Mouse (Mus musculus) kidney, adult 8-10 months (tissue): ENCODE results near the gene Rps7.
A peak's percentile ranks its signal among the peaks of the same experiment; 100 is the strongest.

Experiments
- DNase-seq, 2 experiments: peaks; one replicate each; pipeline ENCODE4 v3.0.0; 2022

The Rps7 gene

DNA sequence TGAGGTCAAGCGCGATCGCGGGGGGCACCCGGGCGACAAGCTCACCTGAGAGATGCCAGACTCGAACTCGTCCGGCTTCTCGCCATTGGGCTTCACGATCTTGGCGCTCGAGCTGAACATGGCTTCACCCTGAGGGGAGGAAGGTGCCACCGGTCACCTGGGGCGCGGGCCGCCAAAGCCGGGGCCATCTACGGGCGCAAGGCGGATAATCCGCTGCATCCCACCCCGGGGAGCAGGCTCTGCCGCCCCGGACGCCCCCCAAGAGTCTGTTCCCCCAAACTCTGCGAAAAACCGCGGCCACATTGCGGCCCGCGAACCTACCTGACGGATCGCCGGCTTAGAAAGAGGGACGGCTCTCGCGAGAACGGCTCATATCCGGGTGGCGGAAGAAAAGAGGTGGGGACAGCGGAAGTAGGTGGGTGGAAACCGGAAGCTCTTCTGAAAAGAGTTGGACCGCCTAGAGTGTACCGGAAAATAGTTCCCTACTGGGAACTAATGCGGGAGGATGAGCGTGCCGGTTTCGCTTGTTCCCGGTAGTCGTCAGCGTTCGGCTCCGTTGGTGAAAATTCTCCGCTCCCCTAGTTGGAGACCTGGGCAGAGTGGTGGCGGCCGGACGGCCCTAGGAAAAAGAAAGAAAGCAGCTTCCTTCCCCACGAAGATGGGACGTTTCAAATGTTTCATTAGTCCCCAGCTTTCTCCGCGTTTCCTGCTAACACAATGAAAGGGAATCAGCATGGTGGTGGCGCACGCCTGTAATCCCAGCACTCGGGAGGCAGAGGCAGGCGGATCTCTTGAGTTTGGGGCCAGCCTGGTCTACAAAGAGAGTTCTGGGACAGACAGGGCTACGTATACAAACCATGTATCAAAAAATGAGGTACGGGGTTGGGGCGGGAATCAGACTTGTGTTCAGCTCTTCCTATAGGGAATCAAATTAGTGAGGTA is at the start of gene Rps7:
TSS of gene Rps7 (minus strand) at position 419 of the 942 bp plus-strand sequence.
- DNase-seq: peak; percentile 93 to 95

DNA sequence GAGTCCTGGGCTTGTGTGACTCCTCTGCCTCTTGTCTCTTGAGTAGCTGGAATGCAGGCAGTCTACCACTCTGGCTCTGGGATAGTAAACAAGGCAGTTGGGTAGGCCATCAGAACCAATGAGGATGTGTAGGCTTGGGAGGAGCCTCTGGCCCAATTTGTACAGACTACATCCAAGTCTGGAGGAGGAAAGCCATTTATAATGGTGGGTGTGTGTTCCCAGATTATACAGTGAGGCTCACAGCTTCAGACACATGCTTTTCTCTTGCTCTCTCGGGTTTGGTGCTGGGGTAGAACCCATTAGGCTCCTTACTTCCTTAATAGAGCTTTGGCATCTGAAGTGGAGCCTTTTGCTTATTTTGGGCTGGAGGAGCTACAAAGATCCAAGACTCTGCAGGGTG is 48.9 kb upstream of the Rps7 start:
- no peak for DNase-seq

DNA sequence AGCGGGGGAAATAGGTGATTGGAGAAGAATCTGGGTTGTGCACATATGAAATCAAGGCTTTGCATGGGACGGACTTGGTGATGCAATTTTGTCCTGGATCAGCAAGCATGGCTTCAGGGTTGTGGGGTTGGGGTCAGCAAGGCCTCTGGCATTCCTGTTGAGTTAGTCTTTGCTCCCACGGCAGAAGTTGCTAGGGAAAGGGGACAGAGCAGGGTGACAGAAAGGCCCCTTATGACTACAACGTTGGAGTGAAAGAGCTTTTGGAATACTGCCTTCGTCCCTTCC is 40.1 kb upstream of the Rps7 start:
- DNase-seq: no peak

DNA sequence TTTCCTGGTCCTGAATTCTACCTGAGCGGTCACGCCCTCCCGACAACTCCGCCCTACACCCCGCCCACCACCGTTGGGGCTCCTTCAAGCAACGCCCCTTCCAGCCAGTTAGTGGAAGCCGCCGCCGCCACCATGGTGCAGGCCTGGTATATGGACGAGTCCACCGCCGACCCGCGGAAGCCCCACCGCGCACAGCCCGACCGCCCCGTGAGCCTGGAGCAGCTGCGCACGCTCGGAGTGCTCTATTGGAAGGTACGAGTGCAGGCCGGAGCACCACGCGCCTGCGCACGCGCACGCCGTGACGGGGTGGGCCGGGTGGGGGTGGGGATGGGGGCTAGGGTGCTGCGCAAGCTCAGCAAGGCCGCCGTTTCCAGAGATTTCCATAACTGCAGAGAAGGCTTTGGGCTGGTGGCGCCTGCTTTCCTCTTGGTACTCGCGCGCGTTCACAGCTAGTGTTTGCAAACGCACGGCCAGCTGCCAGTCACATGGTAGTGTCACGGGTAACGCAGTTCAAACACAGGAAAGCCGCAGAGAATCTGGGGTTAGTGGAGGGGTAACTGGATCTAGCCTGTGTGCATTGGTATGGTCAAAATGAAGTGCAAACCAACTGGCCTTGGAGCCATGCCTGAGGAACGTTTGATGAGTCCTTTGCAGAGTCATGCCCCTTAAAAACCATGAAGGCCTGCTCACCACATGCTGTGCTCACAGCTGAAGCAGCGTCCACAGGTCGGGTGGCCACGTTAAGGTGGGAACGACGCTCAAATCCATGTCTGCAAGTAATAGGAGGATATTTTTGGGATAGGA is 39.6 kb upstream of the Rps7 start, which contains the start of gene Adi1:
TSS of gene Adi1 (plus strand) at position 111 of the 804 bp plus-strand sequence.
- DNase-seq: peak; percentile 88 to 91

DNA sequence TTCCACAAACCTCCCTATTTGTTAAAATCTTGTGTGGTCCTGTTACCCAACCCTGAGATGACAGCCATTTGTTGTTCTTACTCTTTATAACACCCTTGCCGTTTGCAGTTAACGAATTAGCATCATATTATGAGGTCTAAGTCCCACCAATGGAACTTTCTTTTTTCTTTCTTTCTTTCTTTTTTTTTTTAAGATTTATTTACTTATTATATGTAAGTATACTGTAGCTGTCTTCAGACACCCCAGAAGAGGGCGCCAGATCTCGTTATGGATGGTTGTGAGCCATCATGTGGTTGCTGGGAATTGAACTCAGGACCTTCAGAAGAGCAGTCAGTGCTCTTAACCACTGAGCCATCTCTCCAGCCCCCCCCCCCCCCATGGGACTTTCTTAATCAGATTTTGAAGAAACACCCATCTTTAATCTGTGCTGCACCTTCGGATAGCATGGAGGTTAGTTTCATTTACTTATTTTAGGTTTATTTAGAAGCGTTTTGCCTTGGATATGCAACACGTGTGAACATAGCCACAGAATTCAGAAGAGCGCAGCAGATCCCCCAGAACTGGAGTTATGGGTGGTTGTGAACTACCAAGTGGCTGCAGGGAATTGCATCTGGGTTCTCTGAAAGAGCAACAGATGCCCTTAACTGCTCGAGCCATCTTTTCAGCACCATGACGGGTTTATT is 38.4 kb upstream of the Rps7 start:
- DNase-seq: no peak

DNA sequence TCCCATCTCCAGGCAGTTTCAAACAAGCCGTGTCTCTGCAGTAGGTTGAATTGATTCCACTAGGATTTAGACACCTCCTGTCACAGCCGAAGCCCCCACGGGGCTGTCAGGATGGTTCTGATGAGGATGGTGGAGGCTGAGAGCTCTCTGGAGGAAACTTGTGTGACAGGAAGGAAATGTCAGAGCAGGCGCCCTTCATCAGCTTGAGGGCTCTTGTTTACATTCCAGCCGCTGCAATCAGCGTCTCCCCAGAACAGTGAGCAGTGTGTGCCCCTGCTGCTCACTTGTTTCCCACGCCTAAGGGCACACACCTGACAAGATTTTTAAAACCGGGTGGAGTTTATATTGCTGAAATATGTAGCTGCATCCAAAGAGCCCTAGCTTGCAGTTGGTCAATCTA is 31.5 kb upstream of the Rps7 start:
- DNase-seq: no peak

DNA sequence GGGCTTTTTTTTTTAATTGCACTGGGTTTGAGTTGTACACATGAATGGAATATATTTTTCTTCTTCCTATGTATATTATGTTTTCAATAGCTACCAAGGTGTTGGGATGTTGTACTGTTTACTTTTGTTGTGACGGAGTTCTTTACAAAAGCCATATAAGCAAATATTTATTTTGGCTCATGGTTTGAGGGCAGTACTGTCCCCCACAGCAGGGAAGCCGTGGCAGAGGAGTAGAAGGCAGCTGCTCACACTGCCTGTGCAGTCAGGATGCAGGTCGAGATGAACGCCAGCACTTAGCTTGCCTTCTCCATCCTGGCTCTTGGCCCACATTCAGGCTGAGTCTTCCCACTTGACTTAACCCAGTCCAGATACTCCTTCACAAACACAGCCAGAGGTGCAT is 31.0 kb upstream of the Rps7 start:
- DNase-seq: no peak

- no peak for DNase-seq
Observed at GRCm38 (mm10) chr12:28662628-28663027, 26.9 kb upstream of the Rps7 start.

DNA sequence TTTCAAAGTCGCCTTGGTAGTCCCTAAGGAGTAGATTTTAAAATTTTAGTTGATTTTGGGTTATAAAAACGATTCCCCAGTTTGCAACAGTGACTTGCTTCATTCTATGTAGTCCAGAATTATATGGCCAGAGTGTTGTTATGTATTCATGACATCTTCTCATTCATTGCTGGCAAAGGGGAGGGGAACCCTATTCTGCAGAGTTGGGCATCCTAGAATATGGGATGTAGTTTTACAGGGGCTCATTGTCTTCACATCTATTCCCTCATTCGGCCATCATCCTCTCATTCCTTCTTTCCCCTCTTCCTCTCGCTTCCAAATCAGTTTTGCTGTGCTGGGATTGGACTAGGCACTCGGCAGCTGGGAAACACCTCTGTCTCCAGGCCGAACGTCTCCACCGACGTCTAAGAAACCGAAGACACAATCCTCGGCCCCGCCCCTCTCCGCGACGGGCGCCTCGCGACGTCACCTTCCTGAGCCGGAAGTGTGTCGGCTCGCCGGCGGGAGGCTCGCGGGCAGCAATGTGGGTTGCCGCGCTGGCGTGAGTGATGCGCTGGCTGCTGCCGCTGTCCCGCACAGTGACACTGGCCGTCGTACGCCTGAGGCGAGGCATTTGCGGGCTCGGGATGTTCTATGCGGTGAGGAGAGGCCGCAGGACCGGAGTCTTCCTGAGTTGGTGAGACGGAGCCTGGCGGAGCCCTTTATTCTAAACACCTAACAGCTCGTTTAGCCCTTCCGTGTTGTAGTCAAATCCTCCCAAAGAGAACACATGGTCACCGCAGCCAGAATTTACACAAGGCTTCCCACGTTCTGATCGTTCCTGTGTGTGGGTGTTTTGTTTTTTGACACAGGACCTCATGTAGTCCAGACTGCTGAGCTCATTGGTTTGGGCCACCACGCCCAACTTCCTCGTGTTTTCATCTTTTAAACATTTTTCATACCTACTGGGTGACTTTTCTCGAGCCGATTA is 13.7 kb upstream of the Rps7 start, which contains the start of gene Rnaseh1:
TSS of gene Rnaseh1 (plus strand) at position 462 of the 970 bp plus-strand sequence.
- DNase-seq: peak; percentile 83 to 88

DNA sequence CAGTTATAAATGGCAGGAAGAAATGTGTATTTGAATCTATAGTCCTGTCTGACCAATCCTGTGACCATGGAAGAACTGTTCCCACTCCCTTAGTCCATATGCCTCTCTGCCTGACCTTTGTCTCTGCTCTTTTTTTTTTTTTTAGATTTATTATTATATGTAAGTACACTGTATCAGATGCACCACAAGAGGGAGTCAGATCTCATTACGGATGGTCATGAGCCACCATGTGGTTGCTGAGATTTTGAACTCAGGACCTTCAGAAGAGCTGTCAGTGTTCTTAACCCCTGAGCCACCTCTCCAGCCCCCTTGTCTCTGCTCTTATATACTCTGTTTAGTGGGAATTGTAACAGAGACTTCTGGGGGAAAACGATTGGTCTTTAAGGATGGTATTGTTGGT is 3.0 kb upstream of the Rps7 start:
- DNase-seq: no peak

GRCm38 (mm10) chr12:28636543-28636942 is 790 bp upstream of the Rps7 start:
- DNase-seq: no peak

DNA sequence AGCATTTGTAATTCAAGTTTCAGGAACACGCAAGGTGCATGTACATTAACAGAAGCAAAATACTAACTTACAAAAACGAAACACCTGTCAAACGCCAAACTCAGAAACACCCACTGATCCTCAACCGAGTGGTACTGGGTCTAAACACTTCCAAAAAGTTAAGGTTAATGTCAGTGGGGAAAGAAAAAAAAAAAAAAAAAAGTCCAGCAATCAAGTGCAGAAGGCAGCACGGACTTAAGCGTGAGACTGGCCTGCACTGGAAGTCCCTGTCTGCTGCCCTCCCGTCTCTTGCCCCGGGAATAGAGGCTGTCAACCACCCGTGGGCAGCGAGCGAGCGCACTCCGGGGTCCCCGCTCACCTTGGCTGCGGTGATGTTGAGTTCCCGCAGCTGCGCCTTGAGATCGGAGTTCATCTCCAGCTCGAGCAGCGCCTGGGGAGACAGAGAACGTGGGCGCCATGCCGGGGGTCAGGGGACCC is 657 bp downstream of the Rps7 start:
- no peak for DNase-seq

DNA sequence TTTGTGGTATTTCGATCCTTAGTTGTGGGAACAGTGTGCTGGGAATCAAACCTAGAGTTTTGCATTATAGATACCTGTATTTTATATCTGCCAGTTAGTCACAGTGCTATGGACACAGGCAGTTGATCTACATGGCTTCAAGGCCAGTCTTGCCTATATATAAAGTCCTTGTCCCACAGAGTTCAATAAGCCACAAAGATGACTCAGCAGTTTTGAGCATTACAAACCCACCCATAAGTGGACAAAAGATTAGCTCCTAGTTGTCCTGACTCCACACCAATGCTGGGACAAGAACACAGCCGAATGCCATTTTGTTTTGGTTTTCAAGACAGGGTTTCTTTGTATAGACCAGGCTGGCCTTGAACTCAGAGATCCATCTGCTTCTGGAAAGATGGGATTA is 7.3 kb downstream of the Rps7 start:
- DNase-seq: no peak

DNA sequence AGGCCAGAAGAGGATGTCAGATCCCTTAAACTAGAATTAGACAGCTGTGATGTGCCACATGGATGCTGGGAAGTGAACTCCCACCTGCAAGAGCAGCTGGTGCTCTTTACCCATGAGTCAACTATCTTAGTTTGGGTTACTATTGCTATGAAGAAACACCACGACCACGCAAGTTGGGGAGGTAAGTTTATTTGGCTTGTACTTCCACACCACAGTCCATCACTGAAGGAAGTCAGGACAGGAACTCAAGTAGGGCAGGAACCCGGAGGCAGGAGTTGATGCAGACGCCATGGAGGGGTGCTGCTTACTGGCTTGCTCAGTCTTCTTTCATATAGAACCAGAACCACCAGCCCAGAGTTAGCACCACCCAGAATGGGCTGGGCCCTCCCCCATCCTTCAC is 8.7 kb downstream of the Rps7 start:
- DNase-seq: no peak

DNA sequence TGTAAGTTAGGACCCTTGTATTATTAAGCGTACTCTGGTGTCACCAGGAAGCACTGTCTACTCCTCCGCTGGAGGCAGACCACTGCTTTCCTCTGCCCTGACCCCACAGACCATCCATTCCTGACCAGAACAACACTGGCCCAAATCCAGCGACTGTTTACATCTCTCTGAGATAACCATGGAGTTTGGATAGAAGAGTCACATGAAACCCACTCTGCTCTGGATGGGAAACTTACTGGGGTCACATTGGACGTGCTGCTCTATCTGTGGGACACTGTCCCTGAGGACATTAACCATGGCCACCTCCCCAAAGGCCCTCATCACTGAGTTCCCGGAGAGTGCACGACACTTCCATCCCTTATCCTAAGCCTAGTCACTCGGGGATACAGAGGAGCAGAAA is 10.3 kb downstream of the Rps7 start:
- no peak for DNase-seq

DNA sequence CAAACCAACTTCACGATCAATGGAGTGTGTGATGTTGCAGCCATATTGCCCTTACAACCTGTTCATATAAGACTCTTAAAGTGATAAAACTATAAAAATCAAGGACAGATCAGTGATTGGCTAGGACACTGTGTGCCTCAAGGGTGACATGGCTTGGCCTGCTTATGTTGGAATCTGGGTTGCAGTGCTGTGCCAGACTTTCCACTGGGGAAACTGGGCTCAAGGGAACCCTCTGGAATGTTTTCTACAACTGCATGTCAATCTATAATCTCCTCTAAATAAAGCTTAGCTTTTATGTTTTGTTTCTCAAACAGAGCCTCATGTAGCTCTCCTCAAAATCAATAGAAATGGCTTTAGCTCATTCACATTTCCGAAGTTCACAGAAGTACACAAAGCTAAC is 11.5 kb downstream of the Rps7 start:
- no peak for DNase-seq

- DNase-seq: no peak
Observed at GRCm38 (mm10) chr12:28623195-28623594, 12.6 kb downstream of the Rps7 start, which contains the start of gene Colec11. Gene Colec11 (minus strand): TSS chr12:28623377.

GRCm38 (mm10) chr12:28622641-28623040 is 13.1 kb downstream of the Rps7 start:
- no peak for DNase-seq

DNA sequence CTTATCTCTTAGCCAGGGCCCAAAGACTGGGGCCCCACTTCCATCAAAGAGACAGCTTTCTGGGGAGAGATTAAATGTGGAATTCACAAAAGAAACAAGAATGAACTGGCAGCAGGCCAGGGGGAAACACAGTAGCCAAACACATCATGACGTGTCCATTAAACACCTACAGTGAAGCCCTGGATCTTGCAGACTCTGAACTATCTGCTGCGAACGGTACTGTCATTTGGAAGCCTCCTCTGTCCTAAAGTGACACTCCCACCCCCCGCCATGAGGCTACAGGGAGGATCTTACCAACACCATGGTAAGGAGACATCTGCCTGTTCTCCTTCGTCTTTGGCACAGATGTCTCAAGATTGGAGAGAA is 13.6 kb downstream of the Rps7 start:
- DNase-seq: no peak

DNA sequence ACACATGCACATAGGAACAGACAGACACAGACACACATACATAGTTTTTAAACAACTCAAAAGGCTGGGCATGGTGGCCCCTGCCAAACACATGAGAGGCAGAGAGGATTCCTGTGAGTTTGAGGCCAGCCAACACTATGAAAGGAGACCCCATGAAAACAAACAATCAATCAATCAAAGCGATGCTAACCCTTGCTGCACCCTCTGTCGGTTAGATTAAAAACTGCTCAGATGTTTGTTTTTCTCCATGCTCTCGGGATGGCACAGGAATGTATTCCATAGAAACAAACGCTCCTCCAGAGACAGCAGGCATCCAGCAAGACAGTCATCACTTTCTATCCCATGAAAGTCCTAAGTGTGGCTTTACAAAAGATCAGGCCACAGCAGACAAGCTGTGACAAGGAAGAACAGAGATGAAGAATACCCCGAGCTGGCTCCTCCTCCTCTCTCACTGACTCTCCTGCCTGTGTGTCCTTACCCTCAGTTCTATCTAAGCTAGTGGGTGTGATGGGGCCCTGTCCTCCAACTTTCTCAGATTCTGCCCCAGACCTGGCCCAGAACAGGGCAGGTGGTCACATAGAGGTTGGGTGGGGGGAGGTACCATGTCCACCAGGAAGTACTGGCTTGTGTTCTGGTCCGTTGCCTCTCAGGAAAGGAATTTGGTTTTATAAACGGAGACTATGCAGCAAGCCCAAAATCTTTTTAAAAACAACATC is 14.1 kb downstream of the Rps7 start:
- DNase-seq: no peak

- no peak for DNase-seq
Observed at GRCm38 (mm10) chr12:28617297-28617696, 18.5 kb downstream of the Rps7 start.
